In genomic region chr8:107292928-107293601, GRCm38 (mm10) we compare ENCODE assay signal across 8 mouse cellular contexts. TPM values are rescaled to one million over a fixed set of nuclear protein-coding genes. Genes with fewer than 3 reads are reported as not detected.
A peak's percentile ranks its signal among the peaks of the same experiment; 100 is the strongest.
DNase-seq lines count a peak whose midpoint lies in the region; ATAC-seq lines count a peak whose summit lies in the region.

TSS of gene Nfat5 (plus strand) at chr8:107293470.

- H3K36me3 ChIP-seq in hindbrain, embryonic 15.5 days, result no peaks in the 10 kb centered on the region

- no peaks in the 10 kb centered on the region for H3K9me3 ChIP-seq in hindbrain, embryonic 15.5 days

- peak within 1 kb of the TSS; percentile 94 for H3K9ac ChIP-seq in hindbrain, embryonic 15.5 days

- H3K4me3 ChIP-seq in hindbrain, embryonic 15.5 days, result peak within 1 kb of the TSS; percentile 96

- ATAC-seq in hindbrain, embryonic 15.5 days (ENCODE audit: low FRiP score, low read depth), result peak; percentile 93

- peak; percentile 92 for DNase-seq in R1 (ENCODE audit: low read depth, low spot score)
- peak; percentile 96 to 100 for DNase-seq in cerebellum, postnatal 25 days
- DNase-seq in frontal cortex, postnatal 36 days (ENCODE audit: low spot score in 2 of 2), result peak; percentile 98 to 100
- DNase-seq in left cerebral cortex, adult 11 months (ENCODE audit: low spot score), result peak; percentile 95
- DNase-seq in lung, postnatal 4 days, result peak; percentile 98 to 99
- peak; percentile 92 for DNase-seq in retina, postnatal 7 days (ENCODE audit: low read depth, low spot score)
- peak; percentile 100 for DNase-seq in urinary bladder, adult 2 months (ENCODE audit: low spot score)

- WGBS in hindbrain, embryonic 15.5 days, result 1% methylated on average over 40 of the region's 49 CpGs

- peak within 1 kb of the TSS; percentile 94 for H3K27ac ChIP-seq in hindbrain, embryonic 15.5 days (replicated peaks)

- peaks cover 22% of the 10 kb centered on the region for H3K4me1 ChIP-seq in hindbrain, embryonic 15.5 days (replicated peaks)

- H3K27me3 ChIP-seq in hindbrain, embryonic 15.5 days, result no peaks in the 10 kb centered on the region

- H3K4me2 ChIP-seq in hindbrain, embryonic 15.5 days, result peak within 1 kb of the TSS; percentile 60

RNA-seq across cellular contexts. Expression of gene Nfat5, which starts in this region (rescaled TPM):
- polyA plus RNA-seq in hindbrain, embryonic 15.5 days (2015; fragmentation: Nextera tagmentation; extraction: Ambion mirVana), result 9.5 and 11.1 TPM in 2 replicates
- 57.2 and 60.8 TPM in 2 replicates for polyA plus RNA-seq in urinary bladder, adult 2 months (2012; rRNA removed)

Comparison
In these comparisons a context has a peak if more than half of its experiments do, and no peak if none do; other contexts are left out.
1. Peak in every context shown above with its lines: DNase-seq, ATAC-seq, H3K4me3 ChIP-seq and H3K27ac ChIP-seq.